Comparison of ENCODE assay signal across 11 mouse cellular contexts in genomic region chr12:8818233-8818672, GRCm38 (mm10). TPM values are rescaled to one million over a fixed set of nuclear protein-coding genes. Genes with fewer than 3 reads are reported as not detected.
DNase-seq lines count a peak whose midpoint lies in the region; ATAC-seq lines count a peak whose summit lies in the region.
"Had no signal": no experiment of that assay in that cellular context is flagged by ENCODE, and none has a peak within 500 bp of the region (broad histone marks: within the 10 kb centered on the region; RNA-seq: fewer than 3 reads in every experiment).

No protein-coding gene starts in this region.

- H3K27ac ChIP-seq in embryonic facial prominence, embryonic 13.5 days = 0 out of 2 replicates have a peak overlapping the region, but pooled peaks have one; percentile 33
- no peak overlapping the region for H3K27ac ChIP-seq in embryonic facial prominence, embryonic 10.5 days (replicated peaks)
- no peak overlapping the region for H3K27ac ChIP-seq in hindbrain, embryonic 14.5 days
- no peak overlapping the region for H3K27ac ChIP-seq in hindbrain, embryonic 11.5 days (ENCODE audit: low read depth, low read length)
- H3K27ac ChIP-seq in neural tube, embryonic 12.5 days = no peak overlapping the region

- H3K4me1 ChIP-seq in embryonic facial prominence, embryonic 13.5 days = peaks cover 9% of the 10 kb centered on the region
- peaks cover 14% of the 10 kb centered on the region for H3K4me1 ChIP-seq in embryonic facial prominence, embryonic 10.5 days
- no peaks in the 10 kb centered on the region for H3K4me1 ChIP-seq in hindbrain, embryonic 14.5 days (replicated peaks; ENCODE audit: control insufficient read depth, insufficient read depth, low read length)
- no peaks in the 10 kb centered on the region for H3K4me1 ChIP-seq in hindbrain, embryonic 11.5 days (replicated peaks; ENCODE audit: control insufficient read depth, insufficient read depth, low read length)
- H3K4me1 ChIP-seq in neural tube, embryonic 12.5 days = peaks cover 6% of the 10 kb centered on the region

- H3K27me3 ChIP-seq in embryonic facial prominence, embryonic 13.5 days = no peaks in the 10 kb centered on the region
- no peaks in the 10 kb centered on the region for H3K27me3 ChIP-seq in embryonic facial prominence, embryonic 10.5 days (replicated peaks; ENCODE audit: low read depth, poor library complexity, severe bottlenecking)
- no peaks in the 10 kb centered on the region for H3K27me3 ChIP-seq in hindbrain, embryonic 14.5 days (ENCODE audit: control insufficient read depth, insufficient read depth, low read length)
- no peaks in the 10 kb centered on the region for H3K27me3 ChIP-seq in hindbrain, embryonic 11.5 days (ENCODE audit: control insufficient read depth, insufficient read depth, low read length)
- H3K27me3 ChIP-seq in neural tube, embryonic 12.5 days (replicated peaks) = no peaks in the 10 kb centered on the region

- no peak for ATAC-seq in embryonic facial prominence, embryonic 13.5 days (ENCODE audit: insufficient number of reproducible peaks, insufficient read depth, low FRiP score, low TSS enrichment, low read depth)
- 0 out of 2 replicates have a peak, but pooled peaks have one; percentile 37 for ATAC-seq in hindbrain, embryonic 14.5 days (ENCODE audit: low FRiP score)
- ATAC-seq in hindbrain, embryonic 11.5 days (ENCODE audit: low FRiP score) = no peak
- no peak for ATAC-seq in neural tube, embryonic 12.5 days (ENCODE audit: low FRiP score, low read depth)
- ATAC-seq: liver, postnatal 0 days had no signal

- no peak for DNase-seq in embryonic facial prominence, embryonic 10.5 days (ENCODE audit: low spot score)
- no peak for DNase-seq in hindbrain, embryonic 14.5 days (ENCODE audit: low spot score)
- DNase-seq in hindbrain, embryonic 11.5 days (ENCODE audit: low spot score) = no peak
- DNase-seq in neural tube, embryonic 10.5 days (ENCODE audit: extremely low spot score, low spot score) = no peak
- no peak for DNase-seq in embryo, embryonic 10.5 days (ENCODE audit: low spot score)
- no peak for DNase-seq in adrenal gland, adult 8-10 months
- DNase-seq: adrenal gland, postnatal 36 days; liver, postnatal 0 days; thymus, adult 18-20 months had no signal

- 41% methylated on average over 3 of the region's 3 CpGs for WGBS in embryonic facial prominence, embryonic 13.5 days
- WGBS in embryonic facial prominence, embryonic 10.5 days = 56% methylated on average over 3 of the region's 3 CpGs
- WGBS in hindbrain, embryonic 14.5 days = 60% methylated on average over 3 of the region's 3 CpGs
- 55% methylated on average over 3 of the region's 3 CpGs for WGBS in hindbrain, embryonic 11.5 days
- WGBS in neural tube, embryonic 12.5 days = 53% methylated on average over 3 of the region's 3 CpGs

- H3K4me2 ChIP-seq in embryonic facial prominence, embryonic 13.5 days = peak overlapping the region; percentile 26
- no peak overlapping the region for H3K4me2 ChIP-seq in hindbrain, embryonic 14.5 days (replicated peaks)
- no peak overlapping the region for H3K4me2 ChIP-seq in hindbrain, embryonic 11.5 days (replicated peaks; ENCODE audit: low read depth, low read length)
- H3K4me2 ChIP-seq in neural tube, embryonic 12.5 days (replicated peaks) = 0 out of 2 replicates have a peak overlapping the region, but pooled peaks have one; percentile 39

- no peaks in the 10 kb centered on the region for H3K9me3 ChIP-seq in embryonic facial prominence, embryonic 13.5 days
- H3K9me3 ChIP-seq in embryonic facial prominence, embryonic 10.5 days = no peaks in the 10 kb centered on the region
- no peaks in the 10 kb centered on the region for H3K9me3 ChIP-seq in hindbrain, embryonic 14.5 days (ENCODE audit: control insufficient read depth, low read length)
- H3K9me3 ChIP-seq in hindbrain, embryonic 11.5 days (ENCODE audit: control insufficient read depth, low read length) = no peaks in the 10 kb centered on the region
- H3K9me3 ChIP-seq in neural tube, embryonic 12.5 days = no peaks in the 10 kb centered on the region

- no peak overlapping the region for H3K9ac ChIP-seq in embryonic facial prominence, embryonic 13.5 days
- no peak overlapping the region for H3K9ac ChIP-seq in hindbrain, embryonic 14.5 days
- no peak overlapping the region for H3K9ac ChIP-seq in hindbrain, embryonic 11.5 days (ENCODE audit: low read depth, low read length)
- no peak overlapping the region for H3K9ac ChIP-seq in neural tube, embryonic 12.5 days
- H3K9ac ChIP-seq: liver, postnatal 0 days had no signal

- no peak overlapping the region for H3K4me3 ChIP-seq in embryonic facial prominence, embryonic 13.5 days
- no peak overlapping the region for H3K4me3 ChIP-seq in embryonic facial prominence, embryonic 10.5 days
- H3K4me3 ChIP-seq in hindbrain, embryonic 14.5 days (replicated peaks; ENCODE audit: low read length) = no peak overlapping the region
- no peak overlapping the region for H3K4me3 ChIP-seq in hindbrain, embryonic 11.5 days (ENCODE audit: low read depth, low read length)
- H3K4me3 ChIP-seq in neural tube, embryonic 12.5 days = no peak overlapping the region

- no peaks in the 10 kb centered on the region for H3K36me3 ChIP-seq in embryonic facial prominence, embryonic 13.5 days
- no peaks in the 10 kb centered on the region for H3K36me3 ChIP-seq in embryonic facial prominence, embryonic 10.5 days (replicated peaks)
- no peaks in the 10 kb centered on the region for H3K36me3 ChIP-seq in hindbrain, embryonic 14.5 days (replicated peaks; ENCODE audit: control insufficient read depth, insufficient read depth)
- H3K36me3 ChIP-seq in hindbrain, embryonic 11.5 days (ENCODE audit: control insufficient read depth, insufficient read depth, low read length) = no peaks in the 10 kb centered on the region
- H3K36me3 ChIP-seq in neural tube, embryonic 12.5 days = no peaks in the 10 kb centered on the region

RNA-seq across cellular contexts. Expression of gene Sdc1, which starts 47.1 kb away (rescaled TPM):
- polyA plus RNA-seq in embryonic facial prominence, embryonic 13.5 days (2015; fragmentation: Nextera tagmentation; extraction: Ambion mirVana) = 208 TPM in 2 replicates
- 157 and 158 TPM in 2 replicates for polyA plus RNA-seq in embryonic facial prominence, embryonic 10.5 days (2016; fragmentation: Nextera tagmentation; extraction: Ambion mirVana)
- polyA plus RNA-seq in hindbrain, embryonic 14.5 days (2014; fragmentation: Nextera tagmentation; extraction: Ambion mirVana) = 16.8 and 18.1 TPM in 2 replicates
- 49.3 and 62.4 TPM in 2 replicates for polyA plus RNA-seq in hindbrain, embryonic 11.5 days (2014; fragmentation: Nextera tagmentation; extraction: Ambion mirVana)
- polyA plus RNA-seq in neural tube, embryonic 12.5 days (2016; fragmentation: Nextera tagmentation; extraction: Ambion mirVana) = 43.5 and 48.2 TPM in 2 replicates
- total RNA-seq in adrenal gland, adult 8-10 months (2022) = 10 to 100 TPM in 2 of 4 experiments, 1 to 10 TPM in 2; 7.4 to 21.2 (median 10.8) TPM

Comparison
In these comparisons a context has a peak if more than half of its experiments do, and no peak if none do; other contexts are left out.
1. H3K4me2 ChIP-seq: peak in embryonic facial prominence, embryonic 13.5 days (single experiment) and neural tube, embryonic 12.5 days (single experiment); none in hindbrain, embryonic 14.5 days (single experiment) and hindbrain, embryonic 11.5 days (single experiment).